Mouse (Mus musculus): ENCODE measurements around the gene Plekha8. TPM values are rescaled to one million over a fixed set of nuclear protein-coding genes. Genes with fewer than 3 reads are reported as not detected.

Gene Plekha8
- total and polyA plus RNA-seq, 2 experiments from 2014 or later: 4.7 to 19.3 TPM

GRCm38 (mm10) chr6:54685716-54686395 lies 90.9 kb downstream of the Plekha8 start:
- no peak for ATAC-seq
- no peak overlapping the region for H3K4me2 ChIP-seq (ENCODE audit: low read depth)
- H3K9me3 ChIP-seq (ENCODE audit: low read length): no peaks in the 10 kb centered on the region
- peaks cover 10% of the 10 kb centered on the region for H3K4me1 ChIP-seq (ENCODE audit: insufficient read depth)
- no peak for TF ChIP-seq CTCF (IDR thresholded peaks at IDR 0.05; ENCODE audit: low read depth)
- H3K9ac ChIP-seq: peak overlapping the region; percentile 6; the same call in 1 of the 2 replicates
- no peak for DNase-seq
- H3K36me3 ChIP-seq (ENCODE audit: insufficient read depth): peaks cover 18% of the 10 kb centered on the region
- no peak overlapping the region for H3K4me3 ChIP-seq (ENCODE audit: low read depth, low read length)
- no peak overlapping the region for H3K27ac ChIP-seq (ENCODE audit: low read depth, low read length)
- no peaks in the 10 kb centered on the region for H3K27me3 ChIP-seq (ENCODE audit: insufficient read depth, low read length)
- 84% methylated on average over 14 of the region's 14 CpGs for WGBS

- 84% methylated on average over 21 of the region's 21 CpGs for WGBS
Measured at GRCm38 (mm10) chr6:54686946-54687737, 92.2 kb downstream of the Plekha8 start.

GRCm38 (mm10) chr6:54688467-54689323 lies 93.8 kb downstream of the Plekha8 start:
- H3K27ac ChIP-seq (ENCODE audit: low read depth, low read length): no peak overlapping the region
- no peak for TF ChIP-seq CTCF (IDR thresholded peaks at IDR 0.05; ENCODE audit: low read depth)
- H3K9ac ChIP-seq: no peak overlapping the region
- DNase-seq (no peak), ATAC-seq (no peak)
- 82% methylated on average over 18 of the region's 18 CpGs for WGBS
- no peak overlapping the region for H3K4me3 ChIP-seq (ENCODE audit: low read depth, low read length)
- peaks cover 4% of the 10 kb centered on the region; the same call in 1 of the 2 replicates for H3K4me1 ChIP-seq (ENCODE audit: insufficient read depth)
- no peaks in the 10 kb centered on the region for H3K9me3 ChIP-seq (ENCODE audit: low read length)
- no peaks in the 10 kb centered on the region for H3K27me3 ChIP-seq (ENCODE audit: insufficient read depth, low read length)
- H3K4me2 ChIP-seq (ENCODE audit: low read depth): no peak overlapping the region
- peaks cover 40% of the 10 kb centered on the region for H3K36me3 ChIP-seq (ENCODE audit: insufficient read depth)

More at GRCm38 (mm10) chr6:54686946-54687737, 92.2 kb downstream of the Plekha8 start:
- ATAC-seq (no peak), DNase-seq (no peak)
- H3K4me2 ChIP-seq (ENCODE audit: low read depth): no peak overlapping the region
- peaks cover 9% of the 10 kb centered on the region; the same call in 1 of the 2 replicates for H3K4me1 ChIP-seq (ENCODE audit: insufficient read depth)
- peaks cover 31% of the 10 kb centered on the region for H3K36me3 ChIP-seq (ENCODE audit: insufficient read depth)
- H3K9ac ChIP-seq: no peak overlapping the region
- H3K4me3 ChIP-seq (ENCODE audit: low read depth, low read length): no peak overlapping the region
- H3K9me3 ChIP-seq (ENCODE audit: low read length): no peaks in the 10 kb centered on the region
- H3K27me3 ChIP-seq (ENCODE audit: insufficient read depth, low read length): no peaks in the 10 kb centered on the region
- no peak overlapping the region for H3K27ac ChIP-seq (ENCODE audit: low read depth, low read length)
- TF ChIP-seq CTCF (IDR thresholded peaks at IDR 0.05; ENCODE audit: low read depth): no peak

GRCm38 (mm10) chr6:54689686-54690085 lies 94.8 kb downstream of the Plekha8 start:
- TF ChIP-seq CTCF (IDR thresholded peaks at IDR 0.05; ENCODE audit: low read depth): no peak
- no peak overlapping the region for H3K27ac ChIP-seq (ENCODE audit: low read depth, low read length)
- DNase-seq (no peak), ATAC-seq (no peak)
- H3K27me3 ChIP-seq (ENCODE audit: insufficient read depth, low read length): no peaks in the 10 kb centered on the region
- peaks cover 3% of the 10 kb centered on the region; the same call in 1 of the 2 replicates for H3K4me1 ChIP-seq (ENCODE audit: insufficient read depth)
- peaks cover 47% of the 10 kb centered on the region for H3K36me3 ChIP-seq (ENCODE audit: insufficient read depth)
- H3K4me2 ChIP-seq (ENCODE audit: low read depth): no peak overlapping the region
- no peaks in the 10 kb centered on the region for H3K9me3 ChIP-seq (ENCODE audit: low read length)
- no peak overlapping the region for H3K9ac ChIP-seq
- WGBS: 84% methylated on average over 7 of the region's 7 CpGs
- H3K4me3 ChIP-seq (ENCODE audit: low read depth, low read length): no peak overlapping the region

GRCm38 (mm10) chr6:54690838-54691237 lies 95.9 kb downstream of the Plekha8 start:
- Histone ChIP-seq H3K9me3 (ENCODE audit: low read length) (no peaks in the 10 kb centered on the region), H3K9ac (no peak overlapping the region), H3K27ac (ENCODE audit: low read depth, low read length) (no peak overlapping the region), H3K4me3 (ENCODE audit: low read depth, low read length) (no peak overlapping the region), H3K36me3 (ENCODE audit: insufficient read depth) (peaks cover 48% of the 10 kb centered on the region), H3K27me3 (ENCODE audit: insufficient read depth, low read length) (no peaks in the 10 kb centered on the region), H3K4me2 (ENCODE audit: low read depth) (no peak overlapping the region), H3K4me1 (ENCODE audit: insufficient read depth) (no peaks in the 10 kb centered on the region)
- no peak for DNase-seq
- TF ChIP-seq CTCF (IDR thresholded peaks at IDR 0.05; ENCODE audit: low read depth): no peak
- ATAC-seq: no peak
- WGBS: 88% methylated on average over 13 of the region's 13 CpGs

GRCm38 (mm10) chr6:54691368-54692116 lies 96.6 kb downstream of the Plekha8 start:
- ATAC-seq (no peak), DNase-seq (no peak)
- Histone ChIP-seq H3K4me2 (ENCODE audit: low read depth) (no peak overlapping the region), H3K9me3 (ENCODE audit: low read length) (no peaks in the 10 kb centered on the region), H3K27me3 (ENCODE audit: insufficient read depth, low read length) (no peaks in the 10 kb centered on the region), H3K4me1 (ENCODE audit: insufficient read depth) (no peaks in the 10 kb centered on the region), H3K4me3 (ENCODE audit: low read depth, low read length) (no peak overlapping the region), H3K36me3 (ENCODE audit: insufficient read depth) (peaks cover 51% of the 10 kb centered on the region), H3K9ac (no peak overlapping the region), H3K27ac (ENCODE audit: low read depth, low read length) (no peak overlapping the region)
- no peak for TF ChIP-seq CTCF (IDR thresholded peaks at IDR 0.05; ENCODE audit: low read depth)
- WGBS: 80% methylated on average over 14 of the region's 14 CpGs

Data from forebrain, postnatal 0 days (tissue).